16 mouse cellular contexts compared by ENCODE assay signal in the genomic region with DNA sequence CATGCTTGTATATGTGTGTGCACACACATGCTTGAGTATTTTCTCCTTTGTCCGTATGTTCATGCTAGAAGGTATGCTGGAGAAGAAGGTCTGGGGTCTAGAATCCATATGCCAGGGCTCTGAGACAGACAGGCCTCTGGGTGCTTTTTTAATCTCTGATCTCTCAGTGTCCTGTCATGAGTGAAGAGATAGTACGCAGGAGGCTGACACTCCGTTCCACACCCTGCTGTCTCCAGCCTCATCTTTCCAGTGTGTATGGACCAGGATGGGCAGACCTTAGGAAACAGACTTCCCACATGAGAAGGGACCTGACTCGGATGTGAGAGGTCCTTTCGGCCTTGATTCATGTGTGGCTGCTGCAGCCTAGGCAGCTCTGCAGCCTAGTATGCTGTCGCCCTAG. TPM values are rescaled to one million over a fixed set of nuclear protein-coding genes. Genes with fewer than 3 reads are reported as not detected.
DNase-seq lines count a peak whose midpoint lies in the region; ATAC-seq and TF ChIP-seq lines count a peak whose summit lies in the region.
"Had no signal": no experiment of that assay in that cellular context is flagged by ENCODE, and none has a peak within 500 bp of the region (broad histone marks: within the 10 kb centered on the region; RNA-seq: fewer than 3 reads in every experiment).

No protein-coding gene starts in this region.

- peak overlapping the region; percentile 13 for H3K4me3 ChIP-seq in erythroblast, embryonic 14.5 days (replicated peaks)
- peak overlapping the region; percentile 62; the same call in 1 of the 2 replicates for H3K4me3 ChIP-seq in G1E (ENCODE audit: low read depth, low read length)
- no peak overlapping the region for H3K4me3 ChIP-seq in intestine, postnatal 0 days (ENCODE audit: low read depth, low read length)
- H3K4me3 ChIP-seq in liver, embryonic 15.5 days (replicated peaks) = 0 out of 2 replicates have a peak overlapping the region, but pooled peaks have one; percentile 2
- H3K4me3 ChIP-seq: embryonic facial prominence, embryonic 15.5 days; forebrain, embryonic 12.5 days; heart, embryonic 13.5 days; limb, embryonic 12.5 days; midbrain, embryonic 12.5 days had no signal

- ATAC-seq in erythroblast, adult 5-6 weeks (replicated peaks; ENCODE audit: low FRiP score, poor library complexity, severe bottlenecking) = no peak
- no peak for ATAC-seq in G1E (ENCODE audit: extremely low read depth, insufficient number of reproducible peaks, low FRiP score, poor library complexity, severe bottlenecking)
- no peak for ATAC-seq in intestine, postnatal 0 days
- ATAC-seq in liver, embryonic 15.5 days (ENCODE audit: insufficient read depth) = peak; percentile 63

- no peak overlapping the region for H3K4me2 ChIP-seq in intestine, postnatal 0 days (replicated peaks; ENCODE audit: low read depth)
- peak overlapping the region; percentile 64 for H3K4me2 ChIP-seq in liver, embryonic 15.5 days
- H3K4me2 ChIP-seq: embryonic facial prominence, embryonic 15.5 days; forebrain, embryonic 12.5 days; heart, embryonic 13.5 days; limb, embryonic 12.5 days; midbrain, embryonic 12.5 days had no signal

- H3K9ac ChIP-seq in intestine, postnatal 0 days (ENCODE audit: low read depth, low read length) = no peak overlapping the region
- no peak overlapping the region for H3K9ac ChIP-seq in liver, embryonic 15.5 days
- H3K9ac ChIP-seq: embryonic facial prominence, embryonic 15.5 days; forebrain, embryonic 12.5 days; heart, embryonic 13.5 days; limb, embryonic 12.5 days; midbrain, embryonic 12.5 days had no signal

- no peaks in the 10 kb centered on the region for H3K27me3 ChIP-seq in erythroblast, embryonic 14.5 days (ENCODE audit: control insufficient read depth)
- H3K27me3 ChIP-seq in G1E (ENCODE audit: insufficient read depth, low read length) = no peaks in the 10 kb centered on the region
- no peaks in the 10 kb centered on the region for H3K27me3 ChIP-seq in intestine, postnatal 0 days (replicated peaks; ENCODE audit: control insufficient read depth, insufficient read depth, low read length)
- H3K27me3 ChIP-seq in liver, embryonic 15.5 days = no peaks in the 10 kb centered on the region
- H3K27me3 ChIP-seq: embryonic facial prominence, embryonic 15.5 days; forebrain, embryonic 12.5 days; heart, embryonic 13.5 days; limb, embryonic 12.5 days; midbrain, embryonic 12.5 days had no signal

- TF ChIP-seq CTCF in G1E (IDR thresholded peaks at IDR 0.05; ENCODE audit: low read depth, low read length) = no peak
- no peak for TF ChIP-seq CTCF in intestine, postnatal 0 days (IDR thresholded peaks at IDR 0.05; ENCODE audit: low read depth)

- H3K27ac ChIP-seq in intestine, postnatal 0 days (ENCODE audit: low read depth, low read length) = peak overlapping the region; percentile 24
- peak overlapping the region; percentile 81 for H3K27ac ChIP-seq in liver, embryonic 15.5 days (replicated peaks)
- H3K27ac ChIP-seq: embryonic facial prominence, embryonic 15.5 days; forebrain, embryonic 12.5 days; heart, embryonic 13.5 days; limb, embryonic 12.5 days; midbrain, embryonic 12.5 days had no signal

- H3K36me3 ChIP-seq in erythroblast, embryonic 14.5 days (ENCODE audit: control insufficient read depth) = peaks cover 86% of the 10 kb centered on the region
- peaks cover 80% of the 10 kb centered on the region for H3K36me3 ChIP-seq in G1E (replicated peaks)
- peaks cover 9% of the 10 kb centered on the region; the same call in 1 of the 2 replicates for H3K36me3 ChIP-seq in intestine, postnatal 0 days (ENCODE audit: control insufficient read depth, insufficient read depth)
- H3K36me3 ChIP-seq in liver, embryonic 15.5 days (replicated peaks) = peaks cover 20% of the 10 kb centered on the region

- peaks cover 89% of the 10 kb centered on the region for H3K4me1 ChIP-seq in erythroblast, embryonic 14.5 days (ENCODE audit: control insufficient read depth)
- H3K4me1 ChIP-seq in G1E (ENCODE audit: insufficient read depth, low read depth, low read length) = peaks cover 95% of the 10 kb centered on the region
- peaks cover 2% of the 10 kb centered on the region for H3K4me1 ChIP-seq in intestine, postnatal 0 days (replicated peaks; ENCODE audit: control insufficient read depth, insufficient read depth, low read length)
- peaks cover 90% of the 10 kb centered on the region for H3K4me1 ChIP-seq in liver, embryonic 15.5 days (replicated peaks)

- no peaks in the 10 kb centered on the region for H3K9me3 ChIP-seq in erythroblast, embryonic 14.5 days (ENCODE audit: control insufficient read depth, low read length)
- H3K9me3 ChIP-seq in G1E (replicated peaks) = no peaks in the 10 kb centered on the region
- H3K9me3 ChIP-seq in intestine, postnatal 0 days (ENCODE audit: control insufficient read depth) = no peaks in the 10 kb centered on the region
- H3K9me3 ChIP-seq in liver, embryonic 15.5 days (replicated peaks) = no peaks in the 10 kb centered on the region
- H3K9me3 ChIP-seq: embryonic facial prominence, embryonic 15.5 days; forebrain, embryonic 12.5 days; heart, embryonic 13.5 days; limb, embryonic 12.5 days; midbrain, embryonic 12.5 days had no signal

- 78% methylated on average over 6 of the region's 6 CpGs for WGBS in intestine, postnatal 0 days
- 42% methylated on average over 6 of the region's 6 CpGs for WGBS in liver, embryonic 15.5 days (ENCODE audit: insufficient replicate concordance)

- DNase-seq in G1E (ENCODE audit: low spot score) = no peak
- no peak for DNase-seq in cerebellum, adult 18-20 months
- no peak for DNase-seq in kidney, postnatal 4 days
- DNase-seq: adrenal gland, postnatal 25 days; heart, postnatal 14 days; lung, adult 2 months; right cerebral cortex, postnatal 14 days had no signal

RNA-seq across cellular contexts. Expression of gene Mrpl37, which starts 59.9 kb away (rescaled TPM):
- 3.9 and 4.3 TPM in 2 replicates for polyA plus RNA-seq in erythroblast, embryonic 14.5 days (2012)
- 20.9 and 25.0 TPM in 2 replicates for total RNA-seq in erythroblast, adult 5-6 weeks (2015; ENCODE audit: low replicate concordance)
- total RNA-seq in erythroblast, adult 5-6 weeks (2017; ENCODE audit: low replicate concordance) = 5.4 and 17.2 TPM in 2 replicates
- total RNA-seq in G1E (2014; fragmentation: Nextera tagmentation) (95.0 and 125 TPM in 2 replicates), G1E (2017) (50.0 and 50.4 TPM in 2 replicates)
- 41.0 and 51.9 TPM in 2 replicates for polyA plus RNA-seq in G1E (2012)
- 51.4 and 52.8 TPM in 2 replicates for polyA plus RNA-seq in intestine, postnatal 0 days (2015; fragmentation: Nextera tagmentation; extraction: Ambion mirVana)
- polyA plus RNA-seq in liver, embryonic 15.5 days (2015; fragmentation: Nextera tagmentation; extraction: Ambion mirVana) = 48.8 and 50.1 TPM in 2 replicates

RNA-seq across cellular contexts. Expression of gene Cyb5rl, which starts 60.0 kb away (rescaled TPM):
- polyA plus RNA-seq in erythroblast, embryonic 14.5 days (2012) = 0.04 and 0.40 TPM in 2 replicates
- total RNA-seq in erythroblast, adult 5-6 weeks (2015; ENCODE audit: low replicate concordance) = 0.63 TPM in 1 of 2 replicates, not detected in the other
- 0.28 and 0.34 TPM in 2 replicates for total RNA-seq in erythroblast, adult 5-6 weeks (2017; ENCODE audit: low replicate concordance)
- total RNA-seq in G1E (2014; fragmentation: Nextera tagmentation) (4.3 and 5.3 TPM in 2 replicates), G1E (2017) (4.2 and 5.2 TPM in 2 replicates)
- polyA plus RNA-seq in G1E (2012) = 3.8 and 4.3 TPM in 2 replicates
- 3.6 and 4.0 TPM in 2 replicates for polyA plus RNA-seq in intestine, postnatal 0 days (2015; fragmentation: Nextera tagmentation; extraction: Ambion mirVana)
- polyA plus RNA-seq in liver, embryonic 15.5 days (2015; fragmentation: Nextera tagmentation; extraction: Ambion mirVana) = 1.4 and 2.0 TPM in 2 replicates
